Mouse (Mus musculus) cortical plate, adult 2 months (tissue): ENCODE results near the gene Ttc7. TPM values are rescaled to one million over a fixed set of nuclear protein-coding genes. Genes with fewer than 3 reads are reported as not detected.

Experiments used
- H3K27ac ChIP-seq: fragments of 200-500 bp; 2 replicates; pipeline ENCODE4 v1.5.1; 2012; ENCODE audit warnings: low read length, control low read depth, inconsistent platforms; ENCODE audit not compliant: insufficient read depth
- H3K4me1 ChIP-seq: fragments of 200-500 bp; 2 replicates; pipeline ENCODE4 v1.6.1; 2011; ENCODE audit warnings: low read length; ENCODE audit not compliant: control insufficient read depth, insufficient read depth
- H3K4me3 ChIP-seq: fragments of 200-500 bp; 2 replicates; pipeline ENCODE4 v1.5.1; 2011; ENCODE audit warnings: mild to moderate bottlenecking, low read length, control low read depth; ENCODE audit not compliant: insufficient read depth
- CTCF ChIP-seq: fragments of 200-500 bp; IDR thresholded peaks from 2 replicates; pipeline ENCODE4 v1.5.1; 2011; ENCODE audit warnings: mild to moderate bottlenecking, control low read depth, low read length; ENCODE audit not compliant: insufficient read depth; ENCODE audit errors: extremely low read depth
- POLR2A ChIP-seq: fragments of 200-500 bp; IDR thresholded peaks from 2 replicates; pipeline ENCODE4 v1.6.1; 2011; ENCODE audit warnings: mild to moderate bottlenecking, low read length, control low read depth; ENCODE audit not compliant: insufficient read depth; ENCODE audit errors: extremely low read depth
- polyA plus RNA-seq: library from polyadenylated mRNA; depleted of rRNA; stranded (reverse); fragments of >200 nt; gene quantifications from 2 replicates; pipeline ENCODE4 v1.2.3, GENCODE M21; 2012

Gene Ttc7
- polyA plus RNA-seq, 1 experiment = 11.3 TPM

- peaks cover 10% of the 10 kb centered on the region for H3K4me1 ChIP-seq
- TF ChIP-seq CTCF (no peak), POLR2A (no peak)
- no peak overlapping the region for H3K27ac ChIP-seq
- H3K4me3 ChIP-seq = no peak overlapping the region
These were observed 85.8 kb downstream of the Ttc7 start for GRCm38 (mm10) chr17:87368481-87368880.

- Histone ChIP-seq H3K27ac (peak overlapping the region; percentile 42), H3K4me1 (peaks cover 10% of the 10 kb centered on the region), H3K4me3 (no peak overlapping the region)
- no peak for TF ChIP-seq CTCF
These were observed 86.6 kb downstream of the Ttc7 start for GRCm38 (mm10) chr17:87369270-87369759.

- no peak overlapping the region for H3K4me3 ChIP-seq
- TF ChIP-seq POLR2A (no peak), CTCF (no peak)
- H3K27ac ChIP-seq = no peak overlapping the region
- H3K4me1 ChIP-seq = peaks cover 13% of the 10 kb centered on the region
These were observed 89.5 kb downstream of the Ttc7 start for GRCm38 (mm10) chr17:87372189-87372588.

- H3K27ac ChIP-seq = no peak overlapping the region
- TF ChIP-seq CTCF (no peak), POLR2A (no peak)
- no peak overlapping the region for H3K4me3 ChIP-seq
- peaks cover 19% of the 10 kb centered on the region for H3K4me1 ChIP-seq
These were observed 90.6 kb downstream of the Ttc7 start for GRCm38 (mm10) chr17:87373327-87373726.

- H3K4me3 ChIP-seq = no peak overlapping the region
- TF ChIP-seq POLR2A (no peak), CTCF (no peak)
- H3K27ac ChIP-seq = 0 out of 2 replicates have a peak overlapping the region, but pooled peaks have one; percentile 20
- peaks cover 17% of the 10 kb centered on the region for H3K4me1 ChIP-seq
These were observed 93.3 kb downstream of the Ttc7 start for GRCm38 (mm10) chr17:87375941-87376511.

- peak overlapping the region; percentile 20; the same call in 1 of the 2 replicates for H3K27ac ChIP-seq
- no peak overlapping the region for H3K4me3 ChIP-seq
- H3K4me1 ChIP-seq = peaks cover 15% of the 10 kb centered on the region
- no peak for TF ChIP-seq POLR2A
- TF ChIP-seq CTCF = no peak
These were observed 94.3 kb downstream of the Ttc7 start for GRCm38 (mm10) chr17:87376831-87377471.

- Histone ChIP-seq H3K4me3 (no peak overlapping the region), H3K27ac (0 out of 2 replicates have a peak overlapping the region, but pooled peaks have one; percentile 48), H3K4me1 (peaks cover 13% of the 10 kb centered on the region)
- TF ChIP-seq POLR2A = no peak
- no peak for TF ChIP-seq CTCF
These were observed 94.8 kb downstream of the Ttc7 start for GRCm38 (mm10) chr17:87377536-87377935.

GRCm38 (mm10) chr17:87378354-87379159, 95.9 kb downstream of the Ttc7 start:
- Histone ChIP-seq H3K27ac (peak overlapping the region; percentile 90), H3K4me3 (peak overlapping the region; percentile 7; the same call in 1 of the 2 replicates)
- TF ChIP-seq CTCF (no peak), POLR2A (peak; percentile 36; the same call in 1 of the 2 replicates)

GRCm38 (mm10) chr17:87379160-87379624, 96.5 kb downstream of the Ttc7 start:
- peaks cover 13% of the 10 kb centered on the region for H3K4me1 ChIP-seq
- H3K4me3 ChIP-seq = 0 out of 2 replicates have a peak overlapping the region, but pooled peaks have one; percentile 7
- TF ChIP-seq CTCF = no peak
- no peak for TF ChIP-seq POLR2A
- peak overlapping the region; percentile 68 for H3K27ac ChIP-seq

More at GRCm38 (mm10) chr17:87378354-87379159, 95.9 kb downstream of the Ttc7 start:
- H3K4me1 ChIP-seq = peaks cover 13% of the 10 kb centered on the region
